ENCODE assay signal across 25 mouse cellular contexts in the genomic region with DNA sequence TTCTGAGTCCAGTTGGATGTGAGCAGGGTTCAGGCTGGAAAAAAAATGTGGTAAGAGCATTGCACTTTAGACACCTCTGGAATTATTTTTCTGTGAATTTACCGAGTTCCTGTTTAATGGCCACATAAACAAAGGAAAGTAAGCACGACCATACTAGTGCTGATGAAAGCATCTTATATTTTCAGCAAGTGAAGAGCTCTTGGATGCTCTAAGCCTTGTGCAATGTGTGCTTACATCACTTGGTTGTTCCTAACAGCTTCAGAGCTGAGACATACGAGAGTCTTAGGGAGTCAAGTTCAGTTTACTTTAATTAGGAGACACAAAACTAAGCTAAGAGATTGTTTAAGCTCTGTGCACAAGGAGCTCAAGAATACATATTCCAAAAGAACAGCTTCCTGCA.
DNase-seq lines count a peak whose midpoint lies in the region; ATAC-seq and TF ChIP-seq lines count a peak whose summit lies in the region.
"Had no signal": no experiment of that assay in that cellular context is flagged by ENCODE, and none has a peak within 500 bp of the region (broad histone marks: within the 10 kb centered on the region; RNA-seq: fewer than 3 reads in every experiment).

No protein-coding gene starts in this region.

- H3K4me3 ChIP-seq in intestine, embryonic 16.5 days (ENCODE audit: low read length) = no peak overlapping the region
- H3K4me3 ChIP-seq in intestine, embryonic 15.5 days (replicated peaks) = no peak overlapping the region
- H3K4me3 ChIP-seq in lung, postnatal 0 days (ENCODE audit: low read depth, low read length) = no peak overlapping the region
- H3K4me3 ChIP-seq in lung, adult 2 months (replicated peaks; ENCODE audit: extremely low read depth, low read depth, low read length) = no peak overlapping the region
- H3K4me3 ChIP-seq in myocyte = no peak overlapping the region
- H3K4me3 ChIP-seq: embryonic facial prominence, embryonic 12.5 days; forebrain, embryonic 10.5 days; heart, adult 2 months; heart, embryonic 10.5 days; heart, embryonic 13.5 days had no signal

- no peaks in the 10 kb centered on the region for H3K27me3 ChIP-seq in intestine, embryonic 16.5 days (replicated peaks; ENCODE audit: control insufficient read depth, insufficient read depth, low read length)
- H3K27me3 ChIP-seq in intestine, embryonic 15.5 days (replicated peaks) = no peaks in the 10 kb centered on the region
- H3K27me3 ChIP-seq in lung, postnatal 0 days (replicated peaks; ENCODE audit: insufficient read depth, low read length) = no peaks in the 10 kb centered on the region
- no peaks in the 10 kb centered on the region for H3K27me3 ChIP-seq in myocyte (ENCODE audit: control insufficient read depth, insufficient read depth, insufficient read length)
- H3K27me3 ChIP-seq: CH12.LX; embryonic facial prominence, embryonic 12.5 days; heart, embryonic 13.5 days; Patski had no signal

- H3K9me3 ChIP-seq in intestine, embryonic 16.5 days (ENCODE audit: control insufficient read depth, low read length) = no peaks in the 10 kb centered on the region
- no peaks in the 10 kb centered on the region for H3K9me3 ChIP-seq in intestine, embryonic 15.5 days
- no peaks in the 10 kb centered on the region for H3K9me3 ChIP-seq in lung, postnatal 0 days (ENCODE audit: low read length)
- H3K9me3 ChIP-seq: embryonic facial prominence, embryonic 12.5 days; forebrain, embryonic 10.5 days; heart, embryonic 10.5 days; heart, embryonic 13.5 days had no signal

- TF ChIP-seq EP300 in lung, postnatal 0 days (IDR thresholded peaks at IDR 0.05) = 0 out of 2 replicates have a peak, but pooled peaks have one; percentile 11

- 34% methylated on average over 3 of the region's 3 CpGs for WGBS in intestine, embryonic 16.5 days
- WGBS in intestine, embryonic 15.5 days = 38% methylated on average over 3 of the region's 3 CpGs
- 14% methylated on average over 3 of the region's 3 CpGs for WGBS in lung, postnatal 0 days
- 22% methylated on average over 3 of the region's 3 CpGs for WGBS in lung, adult 2 months

- TF ChIP-seq POLR2A in lung, adult 2 months (IDR thresholded peaks at IDR 0.05; ENCODE audit: borderline replicate concordance, extremely low read depth, low read depth, low read length) = no peak
- TF ChIP-seq POLR2A in myocyte (IDR thresholded peaks at IDR 0.05; ENCODE audit: insufficient read length, low read depth) = no peak

- no peaks in the 10 kb centered on the region for H3K4me1 ChIP-seq in intestine, embryonic 16.5 days (ENCODE audit: control insufficient read depth, insufficient read depth, low read length)
- H3K4me1 ChIP-seq in intestine, embryonic 15.5 days (replicated peaks) = no peaks in the 10 kb centered on the region
- H3K4me1 ChIP-seq in lung, postnatal 0 days (ENCODE audit: insufficient read depth, low read depth, low read length) = no peaks in the 10 kb centered on the region
- no peaks in the 10 kb centered on the region; the same call in 1 of the 2 replicates for H3K4me1 ChIP-seq in lung, adult 2 months (ENCODE audit: control insufficient read depth, insufficient read depth, low read length)
- H3K4me1 ChIP-seq: embryonic facial prominence, embryonic 12.5 days; forebrain, embryonic 10.5 days; heart, embryonic 10.5 days; heart, embryonic 13.5 days had no signal

- no peak overlapping the region for H3ac ChIP-seq in myocyte (ENCODE audit: control insufficient read depth, insufficient read length)

- no peak overlapping the region for H3K9ac ChIP-seq in intestine, embryonic 16.5 days (ENCODE audit: low read depth, low read length)
- H3K9ac ChIP-seq in intestine, embryonic 15.5 days = no peak overlapping the region
- H3K9ac ChIP-seq in lung, postnatal 0 days (replicated peaks; ENCODE audit: low read depth) = no peak overlapping the region
- H3K9ac ChIP-seq: embryonic facial prominence, embryonic 12.5 days; forebrain, postnatal 0 days; heart, embryonic 13.5 days; hindbrain, embryonic 14.5 days had no signal

- H3K36me3 ChIP-seq in intestine, embryonic 16.5 days (ENCODE audit: control insufficient read depth, insufficient read depth, low read length) = no peaks in the 10 kb centered on the region
- H3K36me3 ChIP-seq in intestine, embryonic 15.5 days = no peaks in the 10 kb centered on the region
- H3K36me3 ChIP-seq in lung, postnatal 0 days (ENCODE audit: insufficient read depth, low read length) = no peaks in the 10 kb centered on the region
- H3K36me3 ChIP-seq in myocyte (ENCODE audit: control insufficient read depth, insufficient read depth) = no peaks in the 10 kb centered on the region
- H3K36me3 ChIP-seq: embryonic facial prominence, embryonic 12.5 days; forebrain, embryonic 10.5 days; G1E; heart, embryonic 10.5 days; heart, embryonic 13.5 days had no signal

- no peak overlapping the region for H3K27ac ChIP-seq in intestine, embryonic 16.5 days (ENCODE audit: low read length)
- no peak overlapping the region for H3K27ac ChIP-seq in intestine, embryonic 15.5 days
- no peak overlapping the region for H3K27ac ChIP-seq in lung, postnatal 0 days (ENCODE audit: low read length)
- H3K27ac ChIP-seq: embryonic facial prominence, embryonic 12.5 days; forebrain, embryonic 10.5 days; heart, adult 2 months; heart, embryonic 10.5 days; heart, embryonic 13.5 days; hindbrain, embryonic 14.5 days; hindbrain, postnatal 0 days had no signal

- H3K79me2 ChIP-seq in myocyte (ENCODE audit: control insufficient read depth, insufficient read depth) = no peaks in the 10 kb centered on the region

- peak; percentile 32 for DNase-seq in lung, postnatal 0 days (ENCODE audit: low spot score)
- no peak for DNase-seq in lung, adult 2 months
- DNase-seq: adrenal gland, postnatal 10 days; adrenal gland, postnatal 36 days; B cell, adult 2 months; forebrain, postnatal 0 days; gastrocnemius, postnatal 25 days; heart, adult 2 months; heart, postnatal 14 days; heart, postnatal 4 days had no signal

- ATAC-seq in intestine, embryonic 16.5 days = peak; percentile 59; the same call in 1 of the 2 replicates
- ATAC-seq in intestine, embryonic 15.5 days = no peak
- ATAC-seq in lung, postnatal 0 days = peak; percentile 41
- ATAC-seq in granulocyte monocyte progenitor cell, adult 5-6 weeks (replicated peaks; ENCODE audit: poor library complexity, severe bottlenecking) = peak; percentile 65
- no peak for ATAC-seq in frontal cortex, adult (ENCODE audit: low TSS enrichment)
- ATAC-seq: forebrain, embryonic 14.5 days; forebrain, postnatal 0 days; Patski had no signal

- no peak overlapping the region for H3K4me2 ChIP-seq in intestine, embryonic 16.5 days (ENCODE audit: low read depth, low read length)
- no peak overlapping the region for H3K4me2 ChIP-seq in intestine, embryonic 15.5 days (replicated peaks)
- no peak overlapping the region for H3K4me2 ChIP-seq in lung, postnatal 0 days (replicated peaks; ENCODE audit: low read depth, low read length)
- peak overlapping the region; percentile 1 for H3K4me2 ChIP-seq in myocyte (ENCODE audit: low read depth)
- H3K4me2 ChIP-seq: embryonic facial prominence, embryonic 12.5 days; heart, embryonic 13.5 days; hindbrain, embryonic 14.5 days had no signal

- no peak for TF ChIP-seq CTCF in lung, postnatal 0 days (IDR thresholded peaks at IDR 0.05)
- no peak for TF ChIP-seq CTCF in lung, adult 2 months (IDR thresholded peaks at IDR 0.05; ENCODE audit: insufficient read depth, low read length)

TF ChIP-seq in myocyte, 11 proteins besides CTCF, POLR2A, EP300 and RAD21:
- TF ChIP-seq CEBPB (IDR thresholded peaks at IDR 0.05; ENCODE audit: insufficient read depth, poor library complexity, severe bottlenecking) (0 out of 2 replicates have a peak, but pooled peaks have one; percentile 8), MAX (IDR thresholded peaks at IDR 0.05; ENCODE audit: low read depth) (no peak)

Comparison
In these comparisons a context has a peak if more than half of its experiments do, and no peak if none do; other contexts are left out.
1. ATAC-seq: peak in intestine, embryonic 16.5 days (single experiment), lung, postnatal 0 days (single experiment) and granulocyte monocyte progenitor cell, adult 5-6 weeks (single experiment); none in intestine, embryonic 15.5 days (single experiment) and frontal cortex, adult (single experiment).